Mouse (Mus musculus) spleen, adult 10 weeks (tissue): ENCODE data around the gene Ces5a. TPM values are rescaled to one million over a fixed set of nuclear protein-coding genes. Genes with fewer than 3 reads are reported as not detected.

Experiments used
- polyA plus RNA-seq: library from polyadenylated mRNA; stranded (reverse); fragments of 350-450 nt; fragmentation: Illumina TruSeq; extraction: RNeasy Lipid Tissue Mini Kit (QIAGEN cat#74804); gene quantifications from one replicate; pipeline ENCODE4 v1.2.3, GENCODE M21; 2015; ENCODE audit warnings: low replicate concordance; ENCODE audit not compliant: insufficient read depth

Gene Ces5a
- polyA plus RNA-seq, result not detected

GRCm38 (mm10) chr8:93535730-93536129 lies at the start of gene Ces5a:
TSS of gene Ces5a (minus strand) at chr8:93535830.

Other genes starting within 250 kb of the Ces5a start
- gene Ces1g, start 198.5 kb downstream of the Ces5a start, polyA plus RNA-seq, result not detected
- gene Ces1h, start 156.1 kb downstream of the Ces5a start, polyA plus RNA-seq, result not detected